Mouse (Mus musculus) left cerebral cortex, adult 18-20 months (tissue): ENCODE results near the gene Ppm1g. TPM values are rescaled to one million over a fixed set of nuclear protein-coding genes. Genes with fewer than 3 reads are reported as not detected.
A peak's percentile ranks its signal among the peaks of the same experiment; 100 is the strongest.
"Not testable (repeated sequence)": the region's sequence is repeated elsewhere in the genome, so short reads cannot be mapped to it uniquely, and the experiment has no call there.

Source experiments
- DNase-seq, 2 experiments: peaks; one replicate each; pipeline ENCODE4 v3.0.0; 2021 to 2022; ENCODE audit warnings: low spot score in 2 of 2, mixed read lengths in 1 of 2
- total RNA-seq, 2 experiments: library from RNA; stranded (reverse); gene quantifications; 2 replicates each; pipeline ENCODE4 v1.2.3; 2021

Ppm1g gene
- total RNA-seq, 2 experiments from 2014 or later, result 70.7 to 76.2 TPM

DNA sequence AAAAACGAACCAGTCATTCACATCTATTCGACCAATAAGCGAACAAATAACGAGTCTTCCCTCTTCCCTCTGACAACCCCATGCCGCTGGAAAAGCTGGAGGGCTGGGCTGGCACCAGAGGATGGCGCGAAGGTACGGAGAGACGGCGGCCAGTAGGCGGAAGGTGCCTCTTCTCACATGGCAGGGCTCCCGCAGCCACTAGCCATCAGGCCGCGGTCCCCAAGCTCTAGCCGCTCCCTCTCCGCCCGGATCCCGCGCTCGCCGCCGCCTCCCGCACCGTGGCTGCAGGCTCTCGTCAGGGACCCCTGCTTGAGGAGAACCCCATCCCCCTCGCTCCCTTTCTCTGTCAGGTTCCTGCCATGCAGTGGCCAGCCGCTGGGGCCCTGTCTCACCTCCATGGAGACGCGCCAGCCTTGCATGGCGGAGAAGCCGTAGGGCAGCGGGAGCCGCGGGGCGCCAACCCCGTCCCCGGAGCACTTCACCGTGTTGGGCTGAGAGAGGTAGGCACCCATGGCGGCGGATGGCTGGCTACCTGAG lies 508 bp downstream of the Ppm1g start:
- DNase-seq, result peak in 1 of 2 experiments; percentile 52

DNA sequence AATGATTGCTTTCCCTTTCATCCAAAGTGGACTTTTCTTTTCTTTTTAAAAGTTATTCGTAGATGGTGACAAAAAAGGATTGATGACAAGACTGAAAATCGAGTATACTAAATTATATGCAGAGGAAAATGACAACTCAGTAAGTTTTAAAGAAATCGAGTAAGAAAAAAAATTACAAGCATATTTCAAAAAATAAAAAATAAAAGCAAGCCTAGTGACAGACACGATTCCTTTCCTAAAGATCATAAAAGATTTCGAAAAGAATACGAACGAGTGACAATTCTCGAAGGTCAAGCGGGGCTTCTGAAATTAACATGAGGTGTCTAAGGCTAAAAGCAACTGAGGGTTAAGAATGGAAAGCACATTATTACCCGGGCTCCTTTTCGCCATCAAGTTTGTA lies 1.0 kb downstream of the Ppm1g start:
- no peak for DNase-seq

DNA sequence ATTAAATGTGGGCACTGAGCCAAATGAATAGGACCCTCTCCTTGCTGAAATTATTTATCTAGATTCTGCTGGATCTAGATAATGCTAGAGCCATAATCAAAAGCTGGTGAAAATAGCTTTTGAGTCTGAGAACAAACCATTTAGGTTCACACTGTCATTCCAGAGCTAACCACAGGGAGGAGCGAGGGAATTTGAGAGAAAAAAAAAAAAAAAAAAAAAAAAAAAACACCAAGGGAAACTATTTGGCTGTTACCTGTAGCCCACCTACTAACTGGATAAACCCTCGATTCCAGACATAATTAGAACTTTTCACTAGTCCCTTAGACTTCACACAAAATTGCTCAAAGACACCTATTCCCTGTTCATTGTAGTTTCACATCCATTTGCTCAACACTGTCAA lies 1.4 kb downstream of the Ppm1g start:
- DNase-seq, result no peak

DNA sequence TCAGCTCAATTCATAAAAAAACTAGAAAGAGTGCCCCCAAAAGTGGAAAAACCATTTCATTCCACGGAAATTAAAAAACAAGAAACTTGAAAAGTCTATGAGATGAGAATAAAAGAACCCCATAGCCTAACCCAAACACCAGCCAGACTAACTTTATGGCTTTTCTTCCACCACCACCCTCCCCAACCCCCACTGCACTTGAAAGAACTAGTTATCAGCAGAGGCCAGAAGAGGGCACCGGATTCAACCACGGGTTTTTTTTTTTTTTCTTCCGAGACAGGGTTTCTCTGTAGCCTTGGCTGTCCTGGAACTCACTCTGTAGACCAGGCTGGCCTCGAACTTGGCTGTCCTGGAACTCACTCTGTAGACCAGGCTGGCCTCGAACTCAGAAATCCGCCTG lies 2.2 kb downstream of the Ppm1g start:
- DNase-seq, result no peak

DNA sequence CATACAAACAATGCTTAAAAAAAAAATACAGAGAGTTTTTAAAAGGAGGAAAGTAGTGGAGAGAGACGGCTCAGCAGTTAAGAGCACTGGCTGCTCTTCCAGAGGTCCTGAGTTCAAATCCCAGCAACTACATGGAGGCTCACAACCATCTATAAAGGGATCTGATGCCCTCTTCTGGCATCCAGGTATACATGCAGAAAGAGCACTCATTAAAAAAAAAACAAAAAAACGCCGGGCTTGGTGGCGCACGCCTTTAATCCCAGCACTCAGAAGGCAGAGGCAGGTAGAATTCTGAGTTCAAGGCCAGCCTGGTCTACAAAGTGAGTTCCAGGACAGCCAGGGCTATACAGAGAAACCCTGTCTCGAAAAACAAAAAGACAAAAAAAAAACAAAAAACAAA lies 3.9 kb downstream of the Ppm1g start:
- not testable (repeated sequence) for DNase-seq

DNA sequence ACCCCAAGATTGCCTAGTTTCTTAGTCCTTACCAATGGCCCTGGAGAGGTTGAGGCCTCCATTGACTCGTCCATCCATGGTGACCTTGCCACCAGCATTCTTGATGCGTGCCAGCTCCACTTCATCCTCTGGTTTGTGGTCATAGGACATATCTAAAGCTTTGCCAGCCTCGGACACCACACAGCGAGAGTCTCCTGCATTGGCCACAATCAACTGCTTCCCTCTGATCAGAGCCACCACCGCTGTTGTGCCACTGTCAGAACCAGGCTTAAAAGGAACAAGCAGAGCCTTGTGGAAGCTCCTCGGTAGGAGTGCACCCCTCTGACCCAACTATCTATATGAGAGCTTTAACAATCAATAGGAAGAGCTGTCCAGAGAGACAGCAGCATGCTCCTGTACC lies 16.1 kb downstream of the Ppm1g start:
- no peak for DNase-seq

DNA sequence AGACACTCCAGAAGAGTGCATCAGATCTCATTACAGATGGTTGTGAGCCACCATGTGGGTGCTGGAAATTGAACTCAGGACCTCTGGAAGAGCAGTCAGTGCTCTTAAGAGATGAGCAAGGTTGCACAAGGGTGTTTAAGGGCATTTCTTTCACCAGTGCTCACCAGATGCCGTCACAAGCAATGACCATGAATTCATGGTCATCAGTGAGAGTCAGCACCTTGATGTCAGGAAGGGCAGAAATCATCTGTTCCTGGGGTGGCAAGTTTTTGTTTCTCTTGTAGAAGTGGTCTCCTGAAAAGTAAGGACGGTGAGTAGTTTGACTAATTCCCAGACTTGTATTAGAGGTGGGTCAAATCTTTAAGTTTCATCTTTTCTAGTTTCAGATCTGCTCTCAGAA lies 16.6 kb downstream of the Ppm1g start:
- DNase-seq, result no peak

DNA sequence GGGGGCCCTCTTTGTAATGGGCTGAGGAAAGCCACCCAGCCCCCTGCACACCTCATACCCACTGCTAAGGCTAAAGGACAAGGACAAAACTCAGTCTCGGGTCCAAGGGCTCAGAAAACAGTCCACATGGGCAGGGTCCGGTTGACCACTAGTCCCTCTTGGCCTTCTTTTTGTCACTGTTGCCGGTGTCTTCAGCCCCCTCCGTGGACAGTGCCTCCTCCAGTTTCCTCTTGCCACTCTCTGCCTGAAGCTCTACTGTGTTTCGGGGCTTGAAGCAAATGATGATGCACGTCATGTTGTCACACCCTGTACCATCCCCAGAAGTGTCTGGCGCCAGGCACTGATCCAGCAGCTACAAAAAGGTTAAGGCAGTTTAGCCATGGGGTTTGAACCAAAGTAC lies 17.6 kb downstream of the Ppm1g start:
- DNase-seq, result no peak

DNA sequence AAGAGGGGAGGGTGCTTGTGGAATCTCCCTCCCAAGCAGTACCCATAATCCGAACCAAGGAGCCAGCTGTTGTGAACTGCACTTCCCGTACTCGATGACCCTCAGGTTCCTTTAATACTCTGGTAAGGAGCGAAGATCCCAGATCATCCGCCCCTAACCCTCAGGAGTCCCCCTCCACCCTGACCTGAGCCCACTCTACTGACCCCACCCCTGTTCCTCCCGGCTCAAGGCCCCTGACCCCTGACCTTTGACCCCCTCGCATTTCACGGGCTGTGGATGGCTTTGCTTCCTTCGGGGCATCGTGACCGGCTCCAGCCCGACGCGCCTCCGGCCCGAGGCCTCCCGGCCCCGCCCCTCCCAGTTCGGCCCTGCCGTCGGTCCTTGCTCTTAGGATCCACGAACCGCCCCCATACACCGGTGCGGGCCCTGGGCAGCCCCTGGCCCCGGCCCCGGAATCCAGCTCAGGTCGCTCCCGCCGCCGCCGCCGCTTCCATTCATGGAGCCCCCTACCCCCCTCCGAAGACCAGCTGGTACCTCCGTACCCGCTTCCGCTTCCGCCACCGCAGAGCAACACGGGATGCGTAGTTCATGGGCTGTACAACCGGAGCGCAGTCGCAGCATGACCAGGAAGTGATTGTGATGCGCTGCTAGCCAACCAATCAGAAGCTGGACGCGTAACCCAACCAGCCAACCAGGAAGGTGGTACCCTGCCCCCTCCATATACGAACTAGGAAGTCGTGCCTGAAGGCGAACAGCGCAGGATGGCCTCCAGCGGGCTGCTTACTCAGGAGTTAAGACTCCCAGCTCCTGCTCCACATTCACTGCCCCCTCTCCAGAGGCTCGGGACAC lies 18.5 kb downstream of the Ppm1g start, which contains the start of gene Zfp513:
Gene Zfp513 (minus strand): TSS at position 562 of the 849 bp plus-strand sequence.
- peak; percentile 96 to 97 for DNase-seq

DNA sequence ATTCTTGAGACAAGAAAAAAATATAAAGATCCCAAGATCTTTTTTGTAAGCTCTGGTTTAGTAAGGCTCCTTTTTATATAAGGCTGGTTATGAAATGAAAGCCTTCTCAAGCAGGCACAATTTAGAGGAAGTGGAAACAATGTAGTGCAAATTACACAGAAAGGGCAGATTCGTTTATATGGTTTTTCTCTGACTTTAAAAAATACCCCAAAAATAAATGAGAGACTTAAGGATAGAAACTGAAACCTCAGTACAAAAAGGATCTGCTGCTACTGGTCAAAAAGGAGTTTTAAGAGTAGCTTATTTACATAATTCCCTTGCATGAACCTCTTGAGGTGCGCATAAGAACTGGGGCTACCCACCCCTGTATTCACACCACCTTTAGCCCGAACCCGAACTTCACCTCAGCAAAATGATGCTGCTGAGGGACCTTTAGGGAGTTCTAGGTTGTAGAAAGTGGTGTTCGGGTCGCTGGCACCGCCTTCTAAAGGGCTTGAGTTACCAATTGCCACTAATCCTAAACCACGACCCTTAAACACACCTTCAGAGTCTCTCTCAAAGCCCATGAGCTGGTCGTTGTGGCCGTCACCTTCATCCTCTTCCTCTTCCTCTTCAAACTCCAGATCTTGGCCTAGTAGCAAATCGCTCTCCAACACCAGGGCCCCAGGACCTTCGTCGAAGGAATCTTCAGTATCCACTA lies 19.3 kb downstream of the Ppm1g start:
- DNase-seq, result no peak

DNA sequence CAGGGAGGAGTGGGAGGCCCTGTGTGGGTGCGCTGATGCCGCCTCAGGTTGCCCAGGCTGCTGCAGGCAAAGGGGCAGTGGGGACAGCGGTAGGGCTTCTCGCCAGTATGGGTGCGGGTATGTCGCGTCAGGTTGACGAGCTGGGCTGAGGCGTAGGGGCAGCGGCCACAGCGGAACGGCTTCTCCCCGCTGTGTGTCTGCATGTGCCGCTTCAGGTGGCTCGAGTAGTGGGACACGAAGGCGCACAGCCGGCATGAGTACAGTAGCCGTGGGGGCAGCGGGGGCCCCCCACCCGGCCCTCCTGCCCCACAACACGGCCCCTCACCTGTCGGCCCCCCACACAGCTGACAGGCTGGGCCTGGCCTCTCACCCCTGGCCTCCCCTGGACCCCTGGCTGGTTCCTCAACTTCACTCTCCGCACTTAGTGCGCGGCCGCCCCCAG lies 20.1 kb downstream of the Ppm1g start:
- DNase-seq, result no peak

DNA sequence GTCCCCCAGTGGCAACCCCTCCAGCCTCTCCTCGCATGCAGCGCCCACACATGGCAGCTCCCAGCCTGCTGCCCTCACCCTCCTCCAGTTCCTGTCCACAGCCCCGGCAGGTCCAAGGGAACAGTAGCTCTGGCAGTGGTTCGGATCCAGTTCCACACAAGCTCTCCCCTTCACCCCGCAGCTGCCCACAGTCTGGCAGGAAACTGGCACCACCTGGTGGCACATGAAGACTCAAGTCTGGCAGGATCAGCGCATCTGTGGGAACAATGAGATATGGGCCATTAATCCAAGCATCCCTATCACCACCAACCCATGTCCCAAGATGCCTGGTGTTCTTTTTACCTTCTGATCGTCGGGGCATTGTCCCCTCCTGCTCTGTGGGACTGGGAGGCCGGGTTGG lies 20.6 kb downstream of the Ppm1g start:
- DNase-seq, result no peak

DNA sequence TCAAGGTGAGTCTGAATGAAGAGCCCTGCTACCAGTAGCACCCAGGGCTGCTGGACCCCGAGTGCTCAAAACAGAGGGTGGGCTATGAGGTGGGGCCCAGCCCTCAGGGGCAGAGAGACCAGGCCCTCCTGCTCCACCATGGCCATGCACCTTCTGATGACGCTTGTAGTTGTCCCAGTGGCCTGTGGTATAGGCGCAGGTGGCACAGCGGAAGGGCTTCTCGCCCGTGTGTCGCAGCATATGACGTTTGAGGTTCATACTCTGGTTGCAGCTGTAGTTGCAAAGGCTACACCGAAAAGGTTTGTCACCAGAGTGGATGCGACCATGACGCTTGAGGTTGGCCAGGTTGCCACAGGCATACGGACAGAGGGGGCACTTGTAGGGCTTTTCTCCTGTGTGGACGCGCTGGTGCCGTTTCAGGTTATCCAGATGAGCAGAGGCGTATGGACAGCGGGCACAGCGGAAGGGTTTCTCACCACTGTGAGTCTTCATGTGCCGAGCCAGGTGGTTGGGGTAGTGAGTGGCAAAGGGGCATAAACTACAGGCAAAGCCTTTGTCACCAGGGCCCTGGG lies 21.1 kb downstream of the Ppm1g start:
- DNase-seq, result no peak

DNA sequence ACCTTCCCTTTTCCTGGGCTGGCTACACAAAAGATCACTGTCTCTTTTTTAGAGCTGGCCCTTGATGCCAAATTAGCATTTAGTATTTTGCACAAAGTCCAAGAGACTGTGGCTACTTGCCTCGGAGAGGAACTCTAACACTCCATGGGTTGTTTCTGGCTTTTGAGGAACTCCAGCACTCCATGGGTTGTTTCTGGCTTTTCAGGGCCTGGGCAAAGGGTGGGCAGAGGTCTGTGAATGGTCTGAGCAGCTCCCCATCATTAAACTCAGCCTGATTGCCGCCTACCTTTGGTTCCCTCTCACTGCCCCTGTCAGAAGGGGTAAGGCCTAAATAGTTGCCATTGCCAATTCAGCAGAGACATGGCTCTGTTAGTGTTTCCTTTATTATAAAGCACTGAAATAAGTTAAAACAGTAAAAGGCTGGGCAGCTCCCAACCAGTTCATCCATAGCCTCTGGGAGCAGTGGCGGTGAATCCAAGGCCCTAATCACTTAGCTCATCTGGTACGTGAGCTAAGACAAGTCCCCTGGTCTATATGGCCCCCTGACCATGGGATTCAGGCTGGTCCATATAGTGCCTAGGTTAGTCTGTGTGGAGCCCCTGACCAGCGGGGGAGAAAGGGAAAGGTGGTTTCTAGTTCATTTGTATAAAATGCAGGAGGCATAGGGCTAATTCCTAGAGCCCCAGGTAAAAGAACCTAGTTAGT lies 21.7 kb downstream of the Ppm1g start:
- no peak for DNase-seq

DNA sequence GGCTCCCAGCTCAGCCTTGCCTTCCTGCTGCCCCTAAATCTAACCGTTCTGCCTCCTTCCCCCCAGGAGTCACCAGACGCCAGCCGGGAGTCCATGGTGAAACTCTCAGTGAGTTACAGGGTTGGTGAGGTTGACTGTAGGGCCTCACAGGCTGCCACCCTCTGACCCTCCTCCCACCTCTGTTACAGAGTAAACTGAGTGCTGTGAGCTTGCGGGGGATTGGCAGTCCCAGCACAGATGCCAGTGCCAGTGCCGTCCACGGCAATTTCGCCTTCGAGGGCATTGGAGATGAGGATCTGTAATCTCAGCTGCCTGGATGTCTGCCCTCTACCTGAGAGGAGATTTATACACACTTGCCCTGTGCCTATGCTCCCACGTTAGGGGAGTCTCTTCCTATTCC lies 22.3 kb downstream of the Ppm1g start:
- DNase-seq, result no peak

DNA sequence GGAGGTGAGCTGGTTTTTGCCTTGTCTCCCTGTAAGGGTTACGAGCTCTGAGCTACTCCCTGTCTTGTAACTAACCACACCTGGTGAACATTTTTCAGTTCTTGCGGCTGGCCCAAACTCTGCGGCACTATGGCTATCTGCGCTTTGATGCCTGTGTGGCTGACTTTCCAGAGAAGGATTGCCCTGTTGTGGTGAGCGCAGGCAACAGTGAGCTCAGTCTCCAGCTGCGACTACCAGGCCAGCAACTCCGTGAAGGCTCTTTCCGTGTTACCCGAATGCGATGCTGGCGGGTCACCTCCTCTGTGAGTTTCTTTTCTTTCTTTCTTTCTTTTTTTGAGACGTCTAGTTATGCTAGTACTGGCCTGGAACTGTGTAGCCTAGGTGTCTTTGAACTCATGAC lies 23.4 kb downstream of the Ppm1g start:
- DNase-seq, result no peak

DNA sequence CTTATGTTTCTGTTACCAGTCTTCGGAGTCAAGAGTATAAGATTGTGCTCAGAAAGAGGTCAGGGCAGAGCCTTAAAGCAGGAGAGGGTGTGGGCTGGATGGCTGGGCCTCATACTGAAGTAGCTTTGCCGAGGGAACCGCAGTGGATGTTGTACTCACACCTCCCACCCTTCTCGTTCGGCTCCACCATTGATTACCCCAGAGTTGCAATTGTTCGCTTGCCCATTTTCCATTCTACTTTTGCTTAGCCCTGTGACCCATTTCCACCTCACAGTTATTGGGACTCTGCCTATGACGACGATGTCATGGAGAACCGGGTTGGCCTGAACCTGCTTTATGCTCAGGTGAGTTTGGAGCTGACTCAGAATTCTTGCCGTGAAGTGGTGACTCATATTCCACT lies 24.3 kb downstream of the Ppm1g start:
- DNase-seq, result no peak

DNA sequence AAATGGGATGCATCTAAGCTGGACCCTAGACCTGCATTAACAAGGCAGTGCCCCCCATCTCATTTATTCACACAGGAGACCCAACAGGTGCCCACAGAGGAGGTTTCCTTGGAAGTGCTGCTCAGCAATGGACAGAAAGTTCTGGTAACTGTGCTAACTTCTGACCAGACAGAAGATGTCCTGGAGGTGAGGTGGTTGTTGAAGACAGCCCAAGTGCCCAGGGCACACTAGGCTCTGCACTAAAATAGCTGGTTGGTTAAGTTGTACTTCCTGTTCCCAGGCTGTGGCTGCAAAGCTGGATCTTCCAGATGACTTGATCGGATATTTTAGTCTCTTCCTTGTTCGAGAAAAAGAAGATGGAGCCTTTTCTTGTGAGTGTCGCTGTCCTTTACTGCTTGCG lies 24.8 kb downstream of the Ppm1g start:
- no peak for DNase-seq

DNA sequence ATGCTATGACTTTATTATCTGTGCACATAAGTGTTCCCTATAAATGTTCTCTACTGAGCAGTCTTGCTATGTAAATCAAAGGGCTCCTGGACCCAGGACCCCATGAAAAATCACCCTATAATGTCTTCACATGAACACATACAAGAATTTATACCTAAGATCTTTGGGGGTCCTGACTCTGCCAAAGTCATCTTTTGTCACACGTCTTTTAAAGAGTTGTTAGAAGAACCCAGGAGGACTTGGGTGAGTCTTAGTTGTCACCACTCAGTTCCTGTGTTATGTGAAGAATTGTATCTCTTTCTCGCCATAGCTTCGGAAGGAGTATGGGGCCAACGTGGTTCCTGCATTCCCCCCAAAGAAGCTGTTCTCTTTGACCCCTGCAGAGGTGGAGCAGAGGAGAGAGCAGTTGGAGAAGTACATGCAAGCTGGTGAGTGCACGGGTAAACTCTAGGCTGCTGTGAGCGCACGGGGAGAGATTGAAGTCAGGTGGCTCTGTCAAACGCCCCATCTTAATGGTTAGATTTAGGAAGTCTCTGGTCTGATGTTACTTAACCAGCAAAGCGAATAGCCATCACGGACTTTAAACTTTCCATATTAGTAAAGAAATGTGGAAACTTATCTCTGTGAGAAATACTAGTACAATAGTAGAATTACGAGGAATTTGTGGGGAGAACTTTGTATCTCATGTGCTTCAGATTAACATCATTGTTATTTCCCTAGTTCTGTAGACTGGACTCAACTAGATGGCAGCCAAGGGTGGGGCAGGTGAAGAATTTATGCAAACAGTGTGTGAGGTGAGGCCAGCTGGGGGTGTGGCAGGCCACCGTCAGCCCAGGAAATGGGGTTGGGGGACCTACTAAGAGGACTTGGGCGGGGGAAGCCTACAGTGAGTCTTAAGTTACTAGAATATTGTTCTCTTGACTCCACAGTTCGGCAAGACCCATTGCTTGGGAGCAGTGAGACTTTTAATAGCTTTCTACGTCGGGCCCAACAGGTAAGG lies 25.7 kb downstream of the Ppm1g start:
- DNase-seq, result no peak
